Mouse (Mus musculus) hindbrain, embryonic 11.5 days (tissue): ENCODE results near the gene Sik1. TPM values are rescaled to one million over a fixed set of nuclear protein-coding genes. Genes with fewer than 3 reads are reported as not detected.

Source experiments
- ATAC-seq: fragments of 200-750 bp; cut with Nextera tagmentation; 2 replicates; pipeline ENCODE4 v1.8.0; 2017; ENCODE audit warnings: mild to moderate bottlenecking, moderate TSS enrichment, moderate library complexity; ENCODE audit not compliant: low FRiP score
- DNase-seq: peaks from one replicate; pipeline ENCODE4 v3.0.0-alpha.2; 2015; ENCODE audit warnings: low spot score
- H3K27ac ChIP-seq: fragments of 300-500 bp; sonication (generic); 2 replicates; pipeline ENCODE4 v1.5.1; 2014; ENCODE audit warnings: mild to moderate bottlenecking, low read depth, low read length
- H3K27me3 ChIP-seq: fragments of 300-500 bp; sonication (generic); 2 replicates; pipeline ENCODE4 v1.6.1; 2014; ENCODE audit warnings: mild to moderate bottlenecking, low read length, moderate library complexity, mixed read lengths; ENCODE audit not compliant: control insufficient read depth, insufficient read depth
- H3K36me3 ChIP-seq: fragments of 300-500 bp; sonication (generic); 2 replicates; pipeline ENCODE4 v1.6.1; 2014; ENCODE audit warnings: mild to moderate bottlenecking, low read length, moderate library complexity, mixed read lengths; ENCODE audit not compliant: control insufficient read depth, insufficient read depth
- H3K4me1 ChIP-seq: fragments of 300-500 bp; sonication (generic); replicated peaks from 2 replicates; pipeline ENCODE4 v1.6.1; 2014; ENCODE audit warnings: low read length, mixed read lengths; ENCODE audit not compliant: control insufficient read depth, insufficient read depth
- H3K4me2 ChIP-seq: fragments of 300-500 bp; sonication (generic); replicated peaks from 2 replicates; pipeline ENCODE4 v1.6.1; 2014; ENCODE audit warnings: mild to moderate bottlenecking, low read depth, low read length
- H3K4me3 ChIP-seq: fragments of 300-500 bp; sonication (generic); 2 replicates; pipeline ENCODE4 v1.5.1; 2014; ENCODE audit warnings: low read depth, low read length
- H3K9ac ChIP-seq: fragments of 300-500 bp; sonication (generic); 2 replicates; pipeline ENCODE4 v1.6.1; 2014; ENCODE audit warnings: low read depth, low read length
- H3K9me3 ChIP-seq: fragments of 300-500 bp; sonication (generic); 2 replicates; pipeline ENCODE4 v1.6.1; 2016; ENCODE audit warnings: low read length; ENCODE audit not compliant: control insufficient read depth
- WGBS: fragments of 180-500 bp; shearing (Covaris S2); extraction: QIAGEN DNeasy Blood & Tissue Kit; methylation state at CpG from one replicate; pipeline ENCODE4 v1.1.7; 2014; 5-methylcytosine and 5-hydroxymethylcytosine counted together
- polyA plus RNA-seq: library from polyadenylated mRNA; unstranded; fragments of >200 nt; fragmentation: Nextera tagmentation; extraction: Ambion mirVana; gene quantifications from 2 replicates; pipeline ENCODE4 v1.2.1, GENCODE M21; 2014

Gene Sik1
- polyA plus RNA-seq, 1 experiment from 2014 or later = 17.9 TPM

GRCm38 (mm10) chr17:31871968-31872825 lies 16.6 kb upstream of the Sik1 start:
- Histone ChIP-seq H3K36me3 (no peaks in the 10 kb centered on the region), H3K9ac (no peak overlapping the region), H3K27ac (no peak overlapping the region), H3K4me2 (no peak overlapping the region), H3K4me3 (no peak overlapping the region), H3K4me1 (no peaks in the 10 kb centered on the region), H3K9me3 (no peaks in the 10 kb centered on the region), H3K27me3 (no peaks in the 10 kb centered on the region)
- ATAC-seq (no peak), DNase-seq (no peak)
- WGBS = 85% methylated on average over 14 of the region's 14 CpGs

GRCm38 (mm10) chr17:31870931-31871421 lies 15.4 kb upstream of the Sik1 start:
- no peak overlapping the region for H3K4me2 ChIP-seq
- ATAC-seq (no peak), DNase-seq (no peak)
- H3K4me1 ChIP-seq = no peaks in the 10 kb centered on the region
- H3K9ac ChIP-seq = no peak overlapping the region
- H3K9me3 ChIP-seq = no peaks in the 10 kb centered on the region
- no peak overlapping the region for H3K27ac ChIP-seq
- no peaks in the 10 kb centered on the region for H3K36me3 ChIP-seq
- H3K27me3 ChIP-seq = no peaks in the 10 kb centered on the region
- H3K4me3 ChIP-seq = no peak overlapping the region
- 26% methylated on average over 13 of the region's 13 CpGs for WGBS

GRCm38 (mm10) chr17:31870446-31870845 lies 14.8 kb upstream of the Sik1 start:
- H3K36me3 ChIP-seq = no peaks in the 10 kb centered on the region
- no peaks in the 10 kb centered on the region for H3K9me3 ChIP-seq
- H3K27me3 ChIP-seq = no peaks in the 10 kb centered on the region
- no peak overlapping the region for H3K4me3 ChIP-seq
- DNase-seq (no peak), ATAC-seq (no peak)
- H3K4me1 ChIP-seq = no peaks in the 10 kb centered on the region
- no peak overlapping the region for H3K27ac ChIP-seq
- 79% methylated on average over 9 of the region's 9 CpGs for WGBS
- no peak overlapping the region for H3K4me2 ChIP-seq
- H3K9ac ChIP-seq = no peak overlapping the region

DNA sequence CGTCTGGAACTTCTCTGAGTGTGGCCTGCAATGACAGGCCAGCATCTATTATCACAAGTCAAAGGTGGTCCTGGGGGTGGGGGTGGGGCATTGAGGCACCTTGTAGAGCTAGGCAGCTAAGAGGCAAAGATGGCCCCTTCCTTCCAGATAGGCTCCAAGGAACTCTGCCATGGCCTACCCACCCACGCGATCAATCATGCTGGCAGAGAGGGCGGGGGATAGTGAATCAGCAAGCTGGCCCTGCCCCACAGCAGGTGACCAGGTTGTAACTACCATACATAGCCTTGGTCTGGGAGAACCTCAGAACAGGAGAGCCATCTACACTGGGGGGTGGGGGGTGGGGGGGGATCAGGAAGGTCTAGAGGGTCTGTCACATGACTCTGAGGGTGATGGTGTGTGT lies 12.5 kb upstream of the Sik1 start:
- no peaks in the 10 kb centered on the region for H3K9me3 ChIP-seq
- no peak for DNase-seq
- no peaks in the 10 kb centered on the region for H3K36me3 ChIP-seq
- no peaks in the 10 kb centered on the region for H3K27me3 ChIP-seq
- 95% methylated on average over 4 of the region's 4 CpGs for WGBS
- no peak overlapping the region for H3K4me3 ChIP-seq
- no peak overlapping the region for H3K9ac ChIP-seq
- no peak overlapping the region for H3K4me2 ChIP-seq
- ATAC-seq = no peak
- H3K4me1 ChIP-seq = no peaks in the 10 kb centered on the region
- no peak overlapping the region for H3K27ac ChIP-seq

DNA sequence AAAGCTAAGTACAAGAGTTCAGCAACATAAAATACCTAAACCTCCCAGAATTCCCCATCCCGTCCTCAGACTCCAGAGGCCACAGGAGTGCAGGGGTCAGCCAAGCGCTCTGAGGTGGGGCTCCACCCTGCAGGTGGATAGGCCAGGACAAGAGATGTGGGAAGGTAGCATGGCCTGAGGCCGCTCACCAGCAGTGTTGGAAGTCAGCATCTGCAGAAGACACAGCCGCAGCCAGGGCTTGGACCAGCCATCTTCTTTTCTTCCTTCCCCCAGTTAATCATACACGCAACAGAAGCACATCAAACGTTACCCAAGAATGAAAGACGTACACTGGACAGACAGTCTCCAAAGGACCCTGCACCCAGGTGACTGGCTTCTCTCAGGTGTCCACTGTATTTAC lies 11.5 kb upstream of the Sik1 start:
- H3K4me3 ChIP-seq = no peak overlapping the region
- H3K36me3 ChIP-seq = no peaks in the 10 kb centered on the region
- no peaks in the 10 kb centered on the region for H3K4me1 ChIP-seq
- H3K9me3 ChIP-seq = no peaks in the 10 kb centered on the region
- no peaks in the 10 kb centered on the region for H3K27me3 ChIP-seq
- WGBS = 96% methylated on average over 7 of the region's 7 CpGs
- H3K9ac ChIP-seq = no peak overlapping the region
- no peak overlapping the region for H3K27ac ChIP-seq
- no peak overlapping the region for H3K4me2 ChIP-seq
- ATAC-seq (no peak), DNase-seq (no peak)

GRCm38 (mm10) chr17:31865636-31866035 lies 10.0 kb upstream of the Sik1 start:
- Histone ChIP-seq H3K9ac (no peak overlapping the region), H3K4me2 (no peak overlapping the region), H3K9me3 (no peaks in the 10 kb centered on the region), H3K27ac (no peak overlapping the region), H3K4me3 (no peak overlapping the region), H3K36me3 (no peaks in the 10 kb centered on the region), H3K27me3 (no peaks in the 10 kb centered on the region), H3K4me1 (no peaks in the 10 kb centered on the region)
- DNase-seq (no peak), ATAC-seq (no peak)
- WGBS = 78% methylated on average over 7 of the region's 7 CpGs

GRCm38 (mm10) chr17:31864666-31865450 lies 9.3 kb upstream of the Sik1 start:
- no peaks in the 10 kb centered on the region for H3K27me3 ChIP-seq
- no peaks in the 10 kb centered on the region for H3K9me3 ChIP-seq
- no peaks in the 10 kb centered on the region for H3K36me3 ChIP-seq
- no peak overlapping the region for H3K27ac ChIP-seq
- DNase-seq (no peak), ATAC-seq (no peak)
- H3K9ac ChIP-seq = no peak overlapping the region
- no peak overlapping the region for H3K4me3 ChIP-seq
- 81% methylated on average over 11 of the region's 11 CpGs for WGBS
- H3K4me2 ChIP-seq = no peak overlapping the region
- no peaks in the 10 kb centered on the region for H3K4me1 ChIP-seq

DNA sequence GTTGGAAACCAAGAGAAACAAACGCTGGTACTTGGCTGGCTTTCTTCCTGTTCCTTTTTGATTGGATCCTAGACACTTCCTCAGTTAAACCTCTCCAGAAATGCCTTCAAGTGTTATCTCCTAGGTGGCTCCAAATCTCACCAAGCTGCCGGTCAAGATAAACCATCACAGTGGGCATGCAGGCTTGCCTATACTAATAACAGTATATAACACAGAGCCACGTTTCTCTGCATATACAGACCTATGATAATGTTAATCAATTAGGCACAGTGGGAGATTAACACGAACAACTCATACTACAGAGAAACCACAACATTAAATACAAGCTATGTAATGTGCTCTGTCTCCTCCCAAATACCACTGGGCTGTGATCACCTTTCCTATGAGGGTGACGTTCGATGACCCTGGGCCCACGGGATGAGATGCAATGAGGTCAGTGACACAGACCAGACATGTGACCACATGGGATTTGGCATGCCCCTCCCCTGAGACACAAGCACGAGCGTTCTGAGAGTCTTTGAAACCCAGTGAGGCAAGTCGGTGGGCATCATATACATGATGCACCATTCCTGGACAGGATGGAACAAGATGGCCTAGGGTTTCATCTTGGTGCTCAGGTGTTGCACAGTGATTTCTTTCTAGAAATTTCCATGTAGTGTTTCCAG lies 7.7 kb upstream of the Sik1 start:
- Histone ChIP-seq H3K4me2 (no peak overlapping the region), H3K36me3 (no peaks in the 10 kb centered on the region), H3K27me3 (no peaks in the 10 kb centered on the region), H3K9me3 (no peaks in the 10 kb centered on the region), H3K9ac (no peak overlapping the region), H3K4me1 (no peaks in the 10 kb centered on the region), H3K4me3 (no peak overlapping the region), H3K27ac (no peak overlapping the region)
- ATAC-seq = no peak
- 87% methylated on average over 10 of the region's 10 CpGs for WGBS
- DNase-seq = no peak
